Mouse (Mus musculus) retina, postnatal 1 day (tissue): ENCODE measurements around the gene Msx2.

Experiments
- DNase-seq: peaks from one replicate; pipeline ENCODE4 v3.0.0-alpha.2; 2012

Gene Msx2

GRCm38 (mm10) chr13:53472614-53473124 is at the start of gene Msx2:
TSS of gene Msx2 (minus strand) at chr13:53473074.
- peak; percentile 91 for DNase-seq

- peak; percentile 25 for DNase-seq
Observed at GRCm38 (mm10) chr13:53521468-53521867, 48.6 kb upstream of the Msx2 start.

GRCm38 (mm10) chr13:53520343-53520937 is 47.6 kb upstream of the Msx2 start:
- peak; percentile 71 for DNase-seq

- peak; percentile 56 for DNase-seq
Observed at GRCm38 (mm10) chr13:53519727-53520126, 46.9 kb upstream of the Msx2 start.

GRCm38 (mm10) chr13:53518306-53518705 is 45.4 kb upstream of the Msx2 start:
- no peak for DNase-seq

- DNase-seq, result no peak
Observed at GRCm38 (mm10) chr13:53514574-53514973, 41.7 kb upstream of the Msx2 start.

GRCm38 (mm10) chr13:53511366-53511765 is 38.5 kb upstream of the Msx2 start:
- no peak for DNase-seq

- DNase-seq, result no peak
Observed at GRCm38 (mm10) chr13:53502406-53502805, 29.5 kb upstream of the Msx2 start.

GRCm38 (mm10) chr13:53501561-53502253 is 28.8 kb upstream of the Msx2 start:
- DNase-seq, result peak; percentile 46

- DNase-seq, result no peak
Observed at GRCm38 (mm10) chr13:53501057-53501456, 28.2 kb upstream of the Msx2 start.

GRCm38 (mm10) chr13:53486512-53486911 is 13.6 kb upstream of the Msx2 start:
- DNase-seq, result no peak

GRCm38 (mm10) chr13:53475701-53476188 is 2.9 kb upstream of the Msx2 start:
- DNase-seq, result peak; percentile 79

GRCm38 (mm10) chr13:53474491-53474890 is 1.6 kb upstream of the Msx2 start:
- peak; percentile 7 for DNase-seq

GRCm38 (mm10) chr13:53473991-53474390 is 1.1 kb upstream of the Msx2 start:
- DNase-seq, result no peak

GRCm38 (mm10) chr13:53473291-53473690 is 417 bp upstream of the Msx2 start:
- DNase-seq, result no peak

- DNase-seq, result no peak
Observed at GRCm38 (mm10) chr13:53471926-53472613, 804 bp downstream of the Msx2 start.

- DNase-seq, result no peak
Observed at GRCm38 (mm10) chr13:53471411-53471810, 1.5 kb downstream of the Msx2 start.

- DNase-seq, result no peak
Observed at GRCm38 (mm10) chr13:53470437-53471151, 2.3 kb downstream of the Msx2 start.

GRCm38 (mm10) chr13:53469756-53470155 is 3.1 kb downstream of the Msx2 start:
- no peak for DNase-seq

- DNase-seq, result peak; percentile 16
Observed at GRCm38 (mm10) chr13:53468171-53468570, 4.7 kb downstream of the Msx2 start.

- DNase-seq, result no peak
Observed at GRCm38 (mm10) chr13:53466189-53466866, 6.5 kb downstream of the Msx2 start.

GRCm38 (mm10) chr13:53465191-53465820 is 7.6 kb downstream of the Msx2 start:
- DNase-seq, result peak; percentile 24
